Mouse (Mus musculus): ENCODE results near the gene Tead4.

DNA sequence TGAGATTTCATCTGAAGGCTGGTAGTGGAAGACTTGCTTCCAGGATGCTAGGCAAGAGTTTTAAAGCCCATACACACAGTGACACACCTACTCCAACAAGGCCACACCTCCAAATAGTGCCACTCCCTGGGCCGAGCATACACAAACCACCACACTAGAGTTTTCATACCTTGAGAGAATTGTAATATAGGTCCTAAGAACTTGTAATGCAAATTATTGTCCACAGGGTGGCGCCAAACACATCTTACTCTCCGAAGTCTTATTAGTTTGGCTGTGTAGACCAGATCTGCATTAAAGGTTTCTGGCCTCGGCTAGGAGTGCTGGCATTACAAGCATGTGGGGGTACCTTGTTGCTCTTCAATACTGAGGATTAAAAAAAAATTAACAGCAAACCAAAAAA, 17.7 kb upstream of the Tead4 start:
- no peak for TF ChIP-seq POLR2A (IDR thresholded peaks at IDR 0.05; ENCODE audit: insufficient read depth, low read depth, low read length)
- no peak for TF ChIP-seq CTCF (IDR thresholded peaks at IDR 0.05; ENCODE audit: insufficient read depth, low read depth, low read length)
